Mouse (Mus musculus) intestine, postnatal 0 days (tissue): ENCODE measurements at regions not wholly inside any gene's neighbourhood (a gene's known extent, or its start where the extent isn't known, plus 50 kb on each side); places are given as distances from the start of the nearest gene placed in this dataset.

Experiments used
- ATAC-seq: fragments of 200-750 bp; cut with Nextera tagmentation; 2 replicates; pipeline ENCODE4 v1.8.0; 2017; ENCODE audit warnings: mild to moderate bottlenecking, moderate TSS enrichment, moderate library complexity
- H3K27ac ChIP-seq: fragments of 300-500 bp; sonication (generic); 2 replicates; pipeline ENCODE4 v1.5.1; 2014; ENCODE audit warnings: mild to moderate bottlenecking, low read depth, low read length, moderate library complexity
- H3K27me3 ChIP-seq: fragments of 300-500 bp; sonication (generic); replicated peaks from 2 replicates; pipeline ENCODE4 v1.6.1; 2014; ENCODE audit warnings: low read length, mixed read lengths; ENCODE audit not compliant: control insufficient read depth, insufficient read depth
- H3K36me3 ChIP-seq: fragments of 300-500 bp; sonication (generic); 2 replicates; pipeline ENCODE4 v1.6.1; 2014; ENCODE audit warnings: mild to moderate bottlenecking, moderate library complexity; ENCODE audit not compliant: control insufficient read depth, insufficient read depth
- H3K4me1 ChIP-seq: fragments of 300-500 bp; sonication (generic); replicated peaks from 2 replicates; pipeline ENCODE4 v1.6.1; 2014; ENCODE audit warnings: antibody characterized with exemption, low read length, mixed read lengths; ENCODE audit not compliant: control insufficient read depth, insufficient read depth
- H3K4me2 ChIP-seq: fragments of 300-500 bp; sonication (generic); replicated peaks from 2 replicates; pipeline ENCODE4 v1.6.1; 2014; ENCODE audit warnings: low read depth, mild to moderate bottlenecking, moderate library complexity
- H3K4me3 ChIP-seq: fragments of 300-500 bp; sonication (generic); 2 replicates; pipeline ENCODE4 v1.5.1; 2014; ENCODE audit warnings: low read depth, low read length
- H3K9ac ChIP-seq: fragments of 300-500 bp; sonication (generic); 2 replicates; pipeline ENCODE4 v1.6.1; 2014; ENCODE audit warnings: mild to moderate bottlenecking, low read depth, low read length
- H3K9me3 ChIP-seq: fragments of 300-500 bp; sonication (generic); 2 replicates; pipeline ENCODE4 v1.6.1; 2016; ENCODE audit warnings: mixed run types; ENCODE audit not compliant: control insufficient read depth
- CTCF ChIP-seq: sonication (generic); IDR thresholded peaks from 2 replicates; pipeline ENCODE4 v1.5.1; 2016; ENCODE audit warnings: low read depth, mild to moderate bottlenecking, control low read depth, antibody characterized with exemption, moderate library complexity
- WGBS: fragments of 180-500 bp; shearing (Covaris S2); extraction: QIAGEN DNeasy Blood & Tissue Kit; methylation state at CpG from one replicate; pipeline ENCODE4 v1.1.7; 2014; 5-methylcytosine and 5-hydroxymethylcytosine counted together

GRCm38 (mm10) chr13:97673107-97673506 is 87.3 kb downstream of the Gm10260 start:
- H3K27me3 ChIP-seq: no peaks in the 10 kb centered on the region
- TF ChIP-seq CTCF: no peak
- no peak overlapping the region for H3K4me3 ChIP-seq
- H3K9me3 ChIP-seq: no peaks in the 10 kb centered on the region
- H3K9ac ChIP-seq: no peak overlapping the region
- no peak overlapping the region for H3K27ac ChIP-seq
- H3K4me1 ChIP-seq: peaks cover 4% of the 10 kb centered on the region; the same call in 1 of the 2 replicates
- H3K36me3 ChIP-seq: no peaks in the 10 kb centered on the region
- no peak for ATAC-seq
- 85% methylated on average over 5 of the region's 5 CpGs for WGBS
- no peak overlapping the region for H3K4me2 ChIP-seq

- Histone ChIP-seq H3K9ac (no peak overlapping the region), H3K4me2 (no peak overlapping the region), H3K4me1 (peaks cover 4% of the 10 kb centered on the region; the same call in 1 of the 2 replicates), H3K9me3 (no peaks in the 10 kb centered on the region), H3K27ac (no peak overlapping the region), H3K36me3 (no peaks in the 10 kb centered on the region), H3K27me3 (no peaks in the 10 kb centered on the region), H3K4me3 (no peak overlapping the region)
- no peak for TF ChIP-seq CTCF
- ATAC-seq: no peak
- WGBS: 65% methylated on average over 7 of the region's 7 CpGs
Observed at GRCm38 (mm10) chr13:97672038-97672675, 88.3 kb downstream of the Gm10260 start.

- no peak for TF ChIP-seq CTCF
- 86% methylated on average over 8 of the region's 8 CpGs for WGBS
- Histone ChIP-seq H3K9me3 (no peaks in the 10 kb centered on the region), H3K4me2 (no peak overlapping the region), H3K4me3 (no peak overlapping the region), H3K27ac (no peak overlapping the region), H3K27me3 (no peaks in the 10 kb centered on the region), H3K9ac (no peak overlapping the region), H3K36me3 (no peaks in the 10 kb centered on the region), H3K4me1 (no peaks in the 10 kb centered on the region)
- ATAC-seq: no peak
Observed at GRCm38 (mm10) chr13:97669366-97669765, 91.1 kb downstream of the Gm10260 start.

- H3K27ac ChIP-seq: no peak overlapping the region
- H3K4me3 ChIP-seq: no peak overlapping the region
- 63% methylated on average over 5 of the region's 5 CpGs for WGBS
Observed at GRCm38 (mm10) chr13:97668910-97669309, 91.5 kb downstream of the Gm10260 start.

GRCm38 (mm10) chr13:97667313-97667712 is 93.1 kb downstream of the Gm10260 start:
- WGBS: 84% methylated on average over 7 of the region's 7 CpGs

More at GRCm38 (mm10) chr13:97668910-97669309, 91.5 kb downstream of the Gm10260 start:
- Histone ChIP-seq H3K27me3 (no peaks in the 10 kb centered on the region), H3K36me3 (no peaks in the 10 kb centered on the region), H3K9me3 (no peaks in the 10 kb centered on the region), H3K4me1 (no peaks in the 10 kb centered on the region), H3K9ac (no peak overlapping the region), H3K4me2 (no peak overlapping the region)
- ATAC-seq: no peak
- TF ChIP-seq CTCF: no peak

GRCm38 (mm10) chr13:97666761-97667160 is 93.7 kb downstream of the Gm10260 start:
- WGBS: 88% methylated on average over 4 of the region's 4 CpGs
- no peaks in the 10 kb centered on the region for H3K4me1 ChIP-seq
- no peak for ATAC-seq
- no peaks in the 10 kb centered on the region for H3K27me3 ChIP-seq
- no peak for TF ChIP-seq CTCF
- H3K4me3 ChIP-seq: no peak overlapping the region
- no peaks in the 10 kb centered on the region for H3K36me3 ChIP-seq
- no peaks in the 10 kb centered on the region for H3K9me3 ChIP-seq
- no peak overlapping the region for H3K9ac ChIP-seq
- H3K27ac ChIP-seq: no peak overlapping the region
- H3K4me2 ChIP-seq: no peak overlapping the region

More at GRCm38 (mm10) chr13:97667313-97667712, 93.1 kb downstream of the Gm10260 start:
- TF ChIP-seq CTCF: no peak
- Histone ChIP-seq H3K4me3 (no peak overlapping the region), H3K4me2 (no peak overlapping the region), H3K27me3 (no peaks in the 10 kb centered on the region), H3K27ac (no peak overlapping the region), H3K4me1 (no peaks in the 10 kb centered on the region), H3K9me3 (no peaks in the 10 kb centered on the region), H3K36me3 (no peaks in the 10 kb centered on the region), H3K9ac (no peak overlapping the region)
- no peak for ATAC-seq
